Mouse (Mus musculus) forebrain, embryonic 12.5 days (tissue): ENCODE measurements around the gene Prune2. TPM values are rescaled to one million over a fixed set of nuclear protein-coding genes. Genes with fewer than 3 reads are reported as not detected.

Source experiments
- ATAC-seq: fragments of 200-750 bp; cut with Nextera tagmentation; 2 replicates; pipeline ENCODE4 v1.8.0; 2017; ENCODE audit warnings: moderate TSS enrichment; ENCODE audit not compliant: low FRiP score
- H3K27ac ChIP-seq: fragments of 300-500 bp; sonication (generic); 2 replicates; pipeline ENCODE4 v1.5.1; 2016; ENCODE audit warnings: mild to moderate bottlenecking
- H3K27me3 ChIP-seq: fragments of 300-500 bp; sonication (generic); 2 replicates; pipeline ENCODE4 v1.6.1; 2016; ENCODE audit warnings: mild to moderate bottlenecking
- H3K36me3 ChIP-seq: fragments of 300-500 bp; sonication (generic); replicated peaks from 2 replicates; pipeline ENCODE4 v1.6.1; 2016; ENCODE audit warnings: mild to moderate bottlenecking
- H3K4me1 ChIP-seq: fragments of 300-500 bp; sonication (generic); 2 replicates; pipeline ENCODE4 v1.6.1; 2016
- H3K4me2 ChIP-seq: fragments of 300-500 bp; sonication (generic); 2 replicates; pipeline ENCODE4 v1.6.1; 2016; ENCODE audit warnings: mild to moderate bottlenecking, moderate library complexity
- H3K4me3 ChIP-seq: fragments of 300-500 bp; sonication (generic); replicated peaks from 2 replicates; pipeline ENCODE4 v1.5.1; 2016; ENCODE audit warnings: mild to moderate bottlenecking
- H3K9ac ChIP-seq: fragments of 300-500 bp; sonication (generic); 2 replicates; pipeline ENCODE4 v1.6.1; 2016; ENCODE audit warnings: mild to moderate bottlenecking
- H3K9me3 ChIP-seq: fragments of 300-500 bp; sonication (generic); 2 replicates; pipeline ENCODE4 v1.6.1; 2016
- WGBS: fragments of 180-500 bp; shearing (Covaris S2); methylation state at CpG from one replicate; pipeline ENCODE4 v1.1.7; 2016; 5-methylcytosine and 5-hydroxymethylcytosine counted together
- polyA plus RNA-seq: library from polyadenylated mRNA; unstranded; fragments of >200 nt; fragmentation: Nextera tagmentation; extraction: Ambion mirVana; gene quantifications from 2 replicates; pipeline ENCODE4 v1.2.1, GENCODE M21; 2016

Prune2 gene
- polyA plus RNA-seq, 1 experiment from 2014 or later: 2.8 TPM

- Histone ChIP-seq H3K9ac (no peak overlapping the region), H3K4me1 (peaks cover 16% of the 10 kb centered on the region), H3K27ac (no peak overlapping the region), H3K4me3 (no peak overlapping the region), H3K9me3 (no peaks in the 10 kb centered on the region), H3K27me3 (peaks cover 25% of the 10 kb centered on the region), H3K36me3 (no peaks in the 10 kb centered on the region), H3K4me2 (no peak overlapping the region)
- no peak for ATAC-seq
- WGBS: 84% methylated on average over 8 of the region's 8 CpGs
Measured at GRCm38 (mm10) chr19:16959551-16959950, 3.6 kb downstream of the Prune2 start.

GRCm38 (mm10) chr19:16961036-16961435 is 5.1 kb downstream of the Prune2 start:
- ATAC-seq: no peak
- H3K4me2 ChIP-seq: no peak overlapping the region
- 95% methylated on average over 3 of the region's 3 CpGs for WGBS
- no peaks in the 10 kb centered on the region for H3K36me3 ChIP-seq
- H3K27me3 ChIP-seq: peaks cover 11% of the 10 kb centered on the region
- no peak overlapping the region for H3K4me3 ChIP-seq
- H3K9me3 ChIP-seq: no peaks in the 10 kb centered on the region
- H3K4me1 ChIP-seq: peaks cover 7% of the 10 kb centered on the region
- no peak overlapping the region for H3K9ac ChIP-seq
- no peak overlapping the region for H3K27ac ChIP-seq

GRCm38 (mm10) chr19:16963178-16963577 is 7.3 kb downstream of the Prune2 start:
- Histone ChIP-seq H3K27ac (no peak overlapping the region), H3K36me3 (no peaks in the 10 kb centered on the region), H3K9ac (no peak overlapping the region), H3K4me1 (no peaks in the 10 kb centered on the region), H3K9me3 (no peaks in the 10 kb centered on the region), H3K27me3 (no peaks in the 10 kb centered on the region), H3K4me3 (no peak overlapping the region), H3K4me2 (no peak overlapping the region)
- WGBS: 94% methylated on average over 3 of the region's 3 CpGs
- no peak for ATAC-seq

GRCm38 (mm10) chr19:16968768-16969167 is 12.8 kb downstream of the Prune2 start:
- no peaks in the 10 kb centered on the region for H3K9me3 ChIP-seq
- no peak overlapping the region for H3K4me3 ChIP-seq
- WGBS: 92% methylated on average over 5 of the region's 5 CpGs
- no peak overlapping the region for H3K27ac ChIP-seq
- H3K36me3 ChIP-seq: no peaks in the 10 kb centered on the region
- H3K27me3 ChIP-seq: no peaks in the 10 kb centered on the region
- no peaks in the 10 kb centered on the region for H3K4me1 ChIP-seq
- no peak for ATAC-seq
- no peak overlapping the region for H3K9ac ChIP-seq
- no peak overlapping the region for H3K4me2 ChIP-seq

- no peak overlapping the region for H3K4me3 ChIP-seq
- H3K4me1 ChIP-seq: no peaks in the 10 kb centered on the region
- H3K9ac ChIP-seq: no peak overlapping the region
- 71% methylated on average over 2 of the region's 2 CpGs for WGBS
- no peak overlapping the region for H3K27ac ChIP-seq
- H3K36me3 ChIP-seq: no peaks in the 10 kb centered on the region
- ATAC-seq: no peak
- no peaks in the 10 kb centered on the region for H3K9me3 ChIP-seq
- no peak overlapping the region for H3K4me2 ChIP-seq
- H3K27me3 ChIP-seq: no peaks in the 10 kb centered on the region
Measured at GRCm38 (mm10) chr19:16970612-16971011, 14.7 kb downstream of the Prune2 start.

GRCm38 (mm10) chr19:16978910-16979309 is 23.0 kb downstream of the Prune2 start:
- no peak for ATAC-seq
- H3K36me3 ChIP-seq: no peaks in the 10 kb centered on the region

GRCm38 (mm10) chr19:16981743-16982142 is 25.8 kb downstream of the Prune2 start:
- Histone ChIP-seq H3K36me3 (no peaks in the 10 kb centered on the region), H3K4me2 (no peak overlapping the region), H3K4me3 (no peak overlapping the region), H3K4me1 (no peaks in the 10 kb centered on the region), H3K9me3 (no peaks in the 10 kb centered on the region), H3K27ac (no peak overlapping the region), H3K27me3 (no peaks in the 10 kb centered on the region), H3K9ac (no peak overlapping the region)
- WGBS: 84% methylated on average over 4 of the region's 4 CpGs
- no peak for ATAC-seq

More at GRCm38 (mm10) chr19:16978910-16979309, 23.0 kb downstream of the Prune2 start:
- no peak overlapping the region for H3K4me3 ChIP-seq
- H3K27ac ChIP-seq: no peak overlapping the region
- no peak overlapping the region for H3K9ac ChIP-seq
- H3K4me2 ChIP-seq: no peak overlapping the region
- no peaks in the 10 kb centered on the region for H3K9me3 ChIP-seq
- H3K4me1 ChIP-seq: no peaks in the 10 kb centered on the region
- 97% methylated on average over 3 of the region's 3 CpGs for WGBS
- no peaks in the 10 kb centered on the region for H3K27me3 ChIP-seq

GRCm38 (mm10) chr19:16984897-16985296 is 29.0 kb downstream of the Prune2 start:
- ATAC-seq: no peak
- no peak overlapping the region for H3K27ac ChIP-seq
- H3K9ac ChIP-seq: no peak overlapping the region
- no peaks in the 10 kb centered on the region for H3K9me3 ChIP-seq
- H3K27me3 ChIP-seq: no peaks in the 10 kb centered on the region
- H3K36me3 ChIP-seq: no peaks in the 10 kb centered on the region
- H3K4me1 ChIP-seq: no peaks in the 10 kb centered on the region
- WGBS: 57% methylated on average over 5 of the region's 5 CpGs
- no peak overlapping the region for H3K4me2 ChIP-seq
- H3K4me3 ChIP-seq: no peak overlapping the region

- ATAC-seq: no peak
- H3K36me3 ChIP-seq: no peaks in the 10 kb centered on the region
- no peak overlapping the region for H3K27ac ChIP-seq
- no peak overlapping the region for H3K4me3 ChIP-seq
- 85% methylated on average over 11 of the region's 11 CpGs for WGBS
- H3K4me1 ChIP-seq: no peaks in the 10 kb centered on the region
- H3K9me3 ChIP-seq: no peaks in the 10 kb centered on the region
- H3K4me2 ChIP-seq: no peak overlapping the region
- H3K9ac ChIP-seq: no peak overlapping the region
- no peaks in the 10 kb centered on the region for H3K27me3 ChIP-seq
Measured at GRCm38 (mm10) chr19:16987984-16988383, 32.1 kb downstream of the Prune2 start.

GRCm38 (mm10) chr19:16992151-16992550 is 36.2 kb downstream of the Prune2 start:
- ATAC-seq: no peak
- Histone ChIP-seq H3K9me3 (no peaks in the 10 kb centered on the region), H3K4me2 (no peak overlapping the region), H3K9ac (no peak overlapping the region), H3K4me1 (no peaks in the 10 kb centered on the region), H3K36me3 (no peaks in the 10 kb centered on the region), H3K27me3 (no peaks in the 10 kb centered on the region), H3K27ac (no peak overlapping the region), H3K4me3 (no peak overlapping the region)
- WGBS: 93% methylated on average over 4 of the region's 4 CpGs

- Histone ChIP-seq H3K4me3 (no peak overlapping the region), H3K27me3 (no peaks in the 10 kb centered on the region), H3K4me1 (no peaks in the 10 kb centered on the region), H3K4me2 (no peak overlapping the region), H3K27ac (no peak overlapping the region), H3K9me3 (no peaks in the 10 kb centered on the region), H3K36me3 (no peaks in the 10 kb centered on the region), H3K9ac (no peak overlapping the region)
- WGBS: 82% methylated on average over 8 of the region's 8 CpGs
- ATAC-seq: no peak
Measured at GRCm38 (mm10) chr19:16994260-16994659, 38.3 kb downstream of the Prune2 start.

GRCm38 (mm10) chr19:16997915-16998314 is 42.0 kb downstream of the Prune2 start:
- H3K27ac ChIP-seq: no peak overlapping the region
- 89% methylated on average over 7 of the region's 7 CpGs for WGBS
- ATAC-seq: no peak

GRCm38 (mm10) chr19:17006220-17006907 is 50.4 kb downstream of the Prune2 start:
- Histone ChIP-seq H3K36me3 (no peaks in the 10 kb centered on the region), H3K9me3 (no peaks in the 10 kb centered on the region), H3K4me2 (no peak overlapping the region), H3K9ac (no peak overlapping the region), H3K27ac (no peak overlapping the region), H3K4me3 (no peak overlapping the region), H3K4me1 (peaks cover 8% of the 10 kb centered on the region), H3K27me3 (0 out of 2 replicates have a peak, but pooled peaks cover 3% of the 10 kb centered on the region)
- no peak for ATAC-seq
- WGBS: 75% methylated on average over 17 of the region's 17 CpGs

More at GRCm38 (mm10) chr19:16997915-16998314, 42.0 kb downstream of the Prune2 start:
- H3K9ac ChIP-seq: no peak overlapping the region
- no peaks in the 10 kb centered on the region for H3K27me3 ChIP-seq
- no peaks in the 10 kb centered on the region for H3K9me3 ChIP-seq
- no peak overlapping the region for H3K4me2 ChIP-seq
- H3K4me1 ChIP-seq: no peaks in the 10 kb centered on the region
- H3K36me3 ChIP-seq: no peaks in the 10 kb centered on the region
- H3K4me3 ChIP-seq: no peak overlapping the region
